Mouse (Mus musculus): ENCODE results near the gene Fry.

DNA sequence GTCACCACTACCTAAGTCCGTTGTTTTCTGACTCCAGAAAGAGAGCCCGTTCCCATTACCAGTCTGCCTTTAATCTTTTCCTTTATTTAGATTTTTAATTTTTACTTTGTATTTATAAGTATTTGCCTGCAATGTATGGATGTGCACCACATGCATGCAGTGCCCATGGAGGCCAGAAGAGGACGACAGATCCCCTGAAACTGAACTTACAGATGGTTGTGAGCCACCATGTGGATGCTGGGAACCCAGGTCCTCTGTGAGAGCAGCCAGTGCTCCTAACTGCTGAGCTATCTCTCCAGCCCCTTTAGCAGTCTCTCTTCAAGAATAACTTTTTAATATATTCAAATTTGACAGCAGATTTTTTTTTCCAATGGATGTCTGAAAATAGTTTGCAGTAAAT is 223.7 kb downstream of the Fry start:
- TF ChIP-seq CTCF (IDR thresholded peaks at IDR 0.05; ENCODE audit: extremely low read depth, insufficient read depth, low read length) (no peak), POLR2A (IDR thresholded peaks at IDR 0.05; ENCODE audit: extremely low read depth, insufficient read depth, low read length) (no peak)
